Mouse (Mus musculus): ENCODE data around the gene Acsf2.

The Acsf2 gene

DNA sequence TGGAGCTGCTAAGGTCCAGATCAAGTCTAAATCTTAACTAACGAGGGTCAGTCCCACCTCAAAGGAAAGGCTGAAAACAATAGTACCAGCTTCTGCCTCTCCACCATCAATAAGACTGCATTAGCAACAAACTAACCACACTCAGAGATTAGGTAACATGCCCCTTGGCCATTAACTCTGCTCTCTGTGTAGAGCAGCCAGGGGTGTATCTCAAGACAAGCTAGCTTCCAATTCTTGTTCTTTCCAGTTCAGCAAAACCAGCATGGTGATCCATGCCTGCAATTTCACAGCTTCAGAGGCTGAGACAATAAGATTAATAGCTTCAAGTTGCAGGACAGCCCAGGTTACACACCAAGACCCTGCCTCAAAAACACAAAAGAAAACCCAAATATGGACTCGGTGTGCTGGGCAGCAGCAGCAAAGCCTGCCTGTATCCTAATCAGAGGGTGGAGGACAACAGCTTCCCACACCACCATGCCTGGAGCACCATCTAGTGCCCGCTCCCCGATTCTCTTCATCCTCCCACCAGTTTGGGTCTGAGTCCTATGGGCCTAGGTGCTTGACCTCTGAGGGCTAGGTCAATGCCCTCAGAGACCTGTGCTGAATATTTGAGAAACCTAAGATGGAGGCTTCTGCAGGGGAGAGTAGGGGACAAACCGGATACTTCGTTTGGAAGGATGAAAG, 3.1 kb downstream of the Acsf2 start:
- DNase-seq (ENCODE audit: low spot score), result no peak

DNA sequence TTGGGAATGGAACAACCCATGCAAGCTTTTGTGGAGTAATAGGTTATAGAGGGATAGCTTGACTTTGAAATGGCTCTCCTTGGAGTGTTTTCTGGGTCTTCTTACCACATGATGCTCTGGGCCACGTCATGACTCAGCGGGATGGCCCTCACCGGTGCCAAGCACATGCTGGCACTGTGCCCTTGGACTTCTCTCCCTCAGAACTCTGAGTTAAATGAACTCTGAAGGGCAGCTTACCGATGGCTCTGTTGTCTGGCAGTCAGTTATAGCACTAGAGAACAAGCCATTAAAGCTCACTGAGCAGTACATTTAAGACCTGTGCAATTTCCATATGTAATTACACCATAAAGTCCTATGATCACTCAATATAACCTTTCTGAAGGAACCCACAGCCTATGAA, 4.4 kb downstream of the Acsf2 start:
- DNase-seq (ENCODE audit: low spot score), result no peak

DNA sequence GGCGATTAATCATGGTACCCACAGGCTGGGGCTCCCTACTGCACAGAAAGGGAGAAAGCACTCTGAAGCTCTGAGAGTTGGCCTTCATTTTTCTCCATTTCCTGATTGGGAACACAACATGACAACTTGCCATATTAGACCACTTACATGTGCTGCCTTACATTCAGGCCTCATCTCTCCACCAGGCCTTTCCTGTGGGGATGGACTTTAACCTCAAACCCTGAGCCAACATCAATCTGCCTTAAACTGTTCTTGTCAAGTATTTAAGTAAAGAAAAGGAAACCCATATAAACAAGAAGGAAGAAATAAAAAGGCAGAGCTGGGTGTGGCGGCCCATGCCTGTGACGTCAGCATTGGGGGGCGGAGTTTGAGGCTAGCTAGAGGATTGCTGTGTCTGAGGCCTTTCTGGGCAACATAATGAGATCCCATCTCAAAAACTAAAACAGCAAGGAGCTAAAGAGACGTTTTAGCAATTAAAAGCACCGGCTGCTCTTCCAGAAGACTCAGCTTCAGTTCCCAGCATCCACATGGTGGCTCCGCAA, 5.3 kb downstream of the Acsf2 start:
- peak; percentile 40 for DNase-seq (ENCODE audit: low spot score)

DNA sequence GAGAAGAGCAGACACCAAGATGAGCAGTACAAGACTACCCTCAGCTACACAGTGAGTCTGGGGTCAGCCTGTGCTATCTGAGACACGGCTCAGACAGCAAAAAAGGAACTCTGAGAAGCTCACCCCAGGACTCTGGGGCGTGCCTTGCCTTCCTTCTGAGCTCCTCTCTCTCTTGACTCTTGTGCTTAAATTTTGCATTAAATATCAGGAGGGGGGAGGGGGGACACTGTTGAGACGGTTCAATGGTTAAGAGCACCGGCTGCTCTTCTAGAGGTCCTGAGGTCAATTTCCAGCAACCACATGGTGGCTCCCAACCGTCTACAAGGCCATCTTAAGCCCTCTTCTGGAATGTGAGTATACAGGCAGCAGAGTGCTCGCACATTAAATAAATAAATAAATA, 14.2 kb downstream of the Acsf2 start:
- DNase-seq (ENCODE audit: low spot score), result no peak

DNA sequence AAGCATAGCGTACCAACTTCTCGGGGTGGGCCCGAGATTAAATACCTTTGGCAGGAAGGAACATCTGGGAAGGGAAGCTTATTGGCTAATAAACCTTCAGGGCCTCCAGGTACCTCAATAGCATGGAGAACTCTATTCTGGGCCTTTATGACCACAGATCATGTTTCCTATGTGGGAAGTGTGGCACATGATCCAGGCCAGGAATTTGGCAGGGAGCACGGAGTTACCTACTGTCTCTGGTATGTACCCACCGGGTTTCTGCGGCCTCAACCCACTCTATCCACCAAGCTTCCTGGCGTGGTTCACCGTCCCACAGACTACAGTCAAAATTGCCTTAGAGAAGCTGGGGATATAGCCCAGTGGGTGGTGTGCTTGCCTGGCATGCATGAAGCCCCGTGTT, 16.6 kb downstream of the Acsf2 start:
- no peak for DNase-seq (ENCODE audit: low spot score)

DNA sequence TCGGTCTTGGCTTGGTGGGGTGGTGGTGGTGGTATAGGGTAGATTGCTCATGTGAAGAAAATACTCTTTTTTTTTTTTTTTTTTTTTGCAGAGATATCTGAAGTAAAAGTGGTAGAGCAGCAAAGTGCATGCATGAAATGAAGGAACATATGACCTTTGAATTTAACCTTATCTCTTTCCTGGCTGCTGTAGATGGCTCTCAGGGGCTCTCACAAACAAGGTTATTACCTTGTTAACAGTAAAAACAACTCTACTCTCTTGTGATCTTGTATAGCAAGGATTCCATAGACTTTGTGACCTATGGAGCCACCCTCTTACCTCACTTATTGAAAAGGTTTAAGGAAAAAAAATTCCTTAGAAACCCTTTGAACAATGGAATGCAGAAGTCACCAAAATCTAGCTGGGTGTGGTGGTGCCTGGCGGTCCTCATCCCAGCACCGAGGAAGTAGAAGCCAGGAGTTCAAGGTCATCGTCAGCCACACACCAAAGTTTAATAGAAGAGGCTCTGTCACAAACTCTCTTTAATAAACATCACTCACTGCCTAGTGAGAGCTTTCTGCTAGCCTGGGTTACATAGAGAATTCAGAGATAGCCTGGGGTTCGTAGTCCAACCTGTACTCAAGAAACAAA, 21.4 kb downstream of the Acsf2 start:
- DNase-seq (ENCODE audit: low spot score), result no peak

DNA sequence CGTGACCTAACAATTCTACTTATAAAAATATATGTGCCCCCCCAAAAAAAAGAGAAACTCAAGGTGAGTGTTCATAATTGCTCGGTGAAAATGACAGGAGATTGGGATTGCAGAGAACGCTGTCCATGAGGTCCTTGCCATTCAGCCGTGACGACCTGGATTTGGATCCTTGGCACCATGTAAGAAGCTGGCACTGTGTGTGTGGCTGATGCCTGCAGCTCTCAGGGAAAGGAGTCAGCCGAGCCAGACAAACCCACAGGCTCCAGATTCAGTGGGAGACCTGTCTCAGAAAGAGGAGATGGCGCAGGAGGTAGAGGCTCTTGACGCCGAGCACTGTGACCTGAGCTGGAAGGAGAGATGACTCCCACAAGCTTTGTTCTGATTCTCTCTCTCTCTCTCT, 25.3 kb downstream of the Acsf2 start:
- DNase-seq (ENCODE audit: low spot score), result no peak

DNA sequence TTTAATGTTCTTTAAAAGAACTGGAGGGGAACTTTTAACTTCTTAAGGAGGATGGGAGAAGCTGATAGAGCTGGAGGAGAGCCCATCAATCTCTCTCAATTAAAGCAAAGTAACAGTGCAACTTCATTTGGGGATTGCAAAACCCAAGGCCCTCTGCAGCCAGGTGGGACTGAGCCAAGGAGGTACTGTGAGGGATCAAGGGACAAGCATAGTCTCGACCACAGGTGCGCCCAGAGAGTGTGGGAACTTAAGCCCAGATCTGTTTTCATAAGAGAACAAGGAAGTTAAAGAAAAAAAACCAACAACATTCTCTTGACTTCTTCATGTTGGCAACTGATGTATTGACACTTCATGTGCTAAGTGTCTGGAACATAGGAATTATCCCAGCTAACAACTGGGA, 26.6 kb downstream of the Acsf2 start:
- no peak for DNase-seq (ENCODE audit: low spot score)

DNA sequence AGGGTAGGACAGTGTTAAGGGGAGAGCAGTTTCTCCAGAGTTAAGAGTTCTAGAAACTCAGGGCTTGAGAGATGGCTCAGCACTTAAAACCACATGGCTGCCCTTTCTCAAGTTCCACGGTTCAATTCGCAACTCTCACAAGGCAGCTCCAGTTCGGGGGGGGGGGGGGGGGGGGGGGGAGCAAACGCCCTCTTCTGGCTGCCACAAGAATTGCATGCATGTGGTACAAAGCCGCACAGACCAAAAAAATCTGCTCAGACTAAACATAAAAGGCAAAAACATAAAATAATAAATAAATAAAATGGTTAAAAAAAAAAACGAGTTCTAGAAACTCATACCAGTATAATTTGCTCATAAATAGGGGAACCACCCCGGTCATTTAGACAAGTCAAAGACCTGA, 27.1 kb downstream of the Acsf2 start:
- DNase-seq (ENCODE audit: low spot score), result no peak

DNA sequence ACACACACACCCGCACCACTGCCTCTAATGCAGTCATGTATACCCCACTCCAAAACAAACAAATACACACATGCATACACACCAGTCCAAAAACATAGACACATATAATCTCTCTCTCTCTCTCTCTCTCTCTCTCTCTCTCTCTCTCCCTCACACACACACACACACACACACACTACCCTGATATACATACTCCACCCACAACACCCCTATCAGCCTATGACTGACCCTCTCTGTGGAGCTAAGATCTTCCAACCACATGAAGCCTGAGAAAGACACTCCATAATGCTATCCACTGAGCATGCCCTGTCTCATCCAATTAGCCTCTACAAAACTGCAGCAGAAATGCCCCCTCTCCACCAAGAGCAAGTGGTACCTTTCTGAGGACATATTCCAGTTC, 29.8 kb downstream of the Acsf2 start:
- no peak for DNase-seq (ENCODE audit: low spot score)

DNA sequence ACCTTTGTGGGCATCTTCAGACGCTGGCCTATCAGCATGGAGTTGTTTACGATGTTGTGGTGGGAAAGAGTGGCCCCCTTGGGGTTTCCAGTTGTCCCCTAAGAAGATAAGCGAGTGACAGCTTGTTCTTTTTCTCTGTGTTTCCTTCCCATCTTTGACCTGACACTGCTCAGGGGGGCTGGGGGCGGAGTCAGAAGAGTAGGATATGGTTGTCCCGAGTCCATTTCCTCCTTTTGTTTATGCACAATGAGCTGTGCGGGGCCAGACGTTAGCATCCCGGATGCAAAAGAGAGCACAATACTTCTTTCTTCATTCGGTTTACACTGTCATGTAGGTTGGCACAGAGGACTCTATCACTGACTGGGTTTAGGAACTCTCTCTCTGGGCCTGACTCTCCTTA, 31.1 kb downstream of the Acsf2 start:
- no peak for DNase-seq (ENCODE audit: low spot score)

DNA sequence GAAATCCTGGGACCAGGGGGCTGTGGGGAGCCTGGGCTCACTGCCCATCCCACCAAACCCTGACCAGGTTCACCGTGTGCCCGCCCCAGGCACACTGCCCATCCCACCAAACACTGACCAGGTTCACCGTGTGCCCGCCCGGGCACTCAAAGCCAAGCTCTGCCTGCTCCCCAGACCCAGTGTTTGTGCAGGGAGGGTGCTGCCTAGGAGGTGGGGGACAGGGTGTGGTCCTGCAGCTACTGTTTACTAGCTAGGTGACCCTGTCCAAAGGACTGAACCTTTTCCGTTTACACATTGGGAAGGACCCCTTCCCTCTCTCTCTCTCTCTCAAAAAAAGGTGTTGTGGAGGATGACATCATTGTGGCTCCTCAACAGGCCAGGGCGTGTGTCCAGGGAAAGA, 34.3 kb downstream of the Acsf2 start:
- no peak for DNase-seq (ENCODE audit: low spot score)

DNA sequence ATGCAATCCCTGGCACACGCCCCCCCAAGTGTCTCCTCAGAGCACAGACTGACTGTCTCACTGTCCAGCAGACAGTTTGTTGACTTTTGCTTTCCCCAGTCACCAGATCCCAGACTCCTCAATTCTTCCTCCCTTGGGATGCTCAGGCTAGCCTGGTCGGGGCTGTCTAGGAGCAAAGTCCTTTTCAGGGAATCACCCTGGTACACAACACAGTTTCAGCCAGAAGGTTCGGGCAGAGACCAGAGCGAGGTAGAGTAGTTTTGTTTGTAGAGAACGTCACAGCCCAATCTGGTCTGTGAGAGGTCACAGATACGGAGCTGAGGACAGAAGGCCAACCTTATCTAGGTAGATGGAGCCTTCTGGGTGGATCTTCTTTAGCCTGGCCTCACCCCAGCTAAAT, 35.1 kb downstream of the Acsf2 start:
- DNase-seq (ENCODE audit: low spot score), result no peak

DNA sequence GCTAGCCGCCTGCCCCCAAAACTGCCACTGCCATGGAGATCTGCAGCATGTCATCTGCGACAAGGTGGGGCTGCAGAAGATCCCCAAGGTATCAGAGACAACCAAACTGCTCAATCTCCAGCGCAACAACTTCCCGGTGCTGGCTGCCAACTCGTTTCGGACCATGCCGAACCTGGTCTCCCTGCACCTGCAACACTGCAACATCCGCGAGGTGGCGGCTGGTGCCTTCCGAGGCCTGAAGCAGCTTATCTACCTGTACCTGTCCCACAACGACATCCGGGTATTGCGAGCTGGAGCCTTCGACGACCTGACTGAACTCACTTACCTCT, 36.6 kb downstream of the Acsf2 start:
- DNase-seq (ENCODE audit: low spot score), result no peak

DNA sequence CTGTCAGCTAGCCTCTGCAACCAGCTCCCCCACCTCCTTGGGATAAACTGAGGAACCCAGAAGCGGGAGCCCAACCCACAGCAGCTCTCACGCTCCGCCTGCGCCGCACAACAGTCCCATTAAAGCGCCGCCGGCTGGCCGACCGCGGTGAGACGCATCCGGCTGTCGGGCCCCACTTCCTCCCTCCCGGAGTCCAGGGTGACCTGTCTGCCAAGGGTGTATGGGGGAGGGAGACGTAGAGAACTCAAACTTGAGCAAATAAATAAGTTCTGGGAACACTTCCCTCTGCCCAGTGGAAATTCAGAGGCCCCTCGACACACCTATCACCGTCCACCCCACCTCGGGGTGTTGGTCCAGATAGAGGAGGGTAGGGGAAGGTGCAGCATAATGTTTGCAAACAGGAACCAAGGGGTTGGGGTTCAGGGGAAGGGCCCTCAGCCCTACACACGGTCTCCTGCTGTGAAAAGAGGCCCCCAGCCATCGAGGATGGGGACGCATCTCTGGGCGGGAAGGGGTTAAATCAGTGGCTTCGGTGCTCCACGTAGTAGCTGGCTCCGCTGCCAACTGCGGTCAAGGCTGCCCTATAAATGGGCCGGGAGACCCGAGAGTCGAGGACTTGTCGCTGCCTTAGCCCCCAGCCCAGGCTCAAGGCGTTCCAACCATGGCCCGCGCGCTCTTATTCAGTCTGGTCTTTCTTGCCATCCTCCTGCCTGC, 37.1 kb downstream of the Acsf2 start, which contains the start of gene Chad:
Gene Chad, plus strand, starts transcription at position 611 of the 714 bp plus-strand sequence.
- DNase-seq (ENCODE audit: low spot score), result no peak

DNA sequence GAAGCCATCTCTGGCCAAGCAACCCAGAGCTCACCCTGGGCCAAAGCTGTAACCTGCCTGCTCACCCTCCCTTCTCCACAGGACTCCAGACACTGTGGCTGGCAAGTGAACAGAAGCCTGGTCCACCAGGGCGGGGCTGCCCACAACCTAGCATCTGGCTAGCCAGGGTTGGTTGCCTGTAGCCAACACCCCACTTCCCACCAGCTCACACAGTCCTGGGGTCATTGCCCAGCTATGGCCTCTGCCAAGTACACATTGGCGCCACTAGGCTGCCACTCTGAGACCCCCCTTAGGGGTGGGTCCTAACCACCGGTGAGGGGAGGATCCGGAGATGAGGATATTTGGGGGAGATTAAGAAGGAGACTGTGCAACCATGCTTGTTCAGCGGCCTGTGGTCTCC, 37.9 kb downstream of the Acsf2 start:
- no peak for DNase-seq (ENCODE audit: low spot score)

DNA sequence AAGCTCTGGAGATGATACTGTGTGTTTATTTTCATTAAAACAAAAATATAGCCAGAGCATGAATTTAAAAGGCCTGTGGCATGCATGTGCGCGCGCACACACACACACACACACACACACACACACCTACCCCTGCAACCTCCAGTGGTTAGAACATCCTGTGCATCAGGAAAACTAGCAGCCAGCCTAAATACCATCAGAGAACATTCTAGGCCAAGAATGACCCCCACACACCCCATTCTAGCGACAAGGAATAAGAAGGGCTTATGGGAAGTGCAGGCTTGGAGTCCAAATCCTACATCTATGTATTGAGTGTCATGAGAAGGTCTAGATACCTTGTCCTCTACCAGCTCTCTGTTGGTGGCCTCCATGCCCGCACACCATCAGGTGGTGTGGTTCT, 38.3 kb downstream of the Acsf2 start:
- DNase-seq (ENCODE audit: low spot score), result no peak

DNA sequence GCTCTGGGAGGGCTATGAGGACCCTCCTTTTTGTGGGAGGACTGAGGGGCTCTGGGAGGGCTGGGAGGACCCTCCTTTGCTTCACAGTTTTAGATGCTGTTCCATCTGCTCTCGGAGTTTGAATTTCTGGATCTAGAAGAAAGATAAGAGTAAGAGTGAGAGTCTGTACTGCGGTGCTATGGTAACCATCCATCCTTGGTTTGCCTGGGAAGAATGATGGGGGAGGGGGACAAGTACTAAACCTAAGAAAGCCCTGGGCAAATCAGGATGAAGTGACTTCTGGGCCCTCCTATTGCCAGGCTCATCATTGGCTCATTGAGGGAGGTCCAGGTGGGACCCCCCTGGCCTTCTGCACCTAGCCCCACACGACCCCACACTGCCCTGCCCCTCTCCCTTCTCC, 43.4 kb downstream of the Acsf2 start:
- no peak for DNase-seq (ENCODE audit: low spot score)

DNA sequence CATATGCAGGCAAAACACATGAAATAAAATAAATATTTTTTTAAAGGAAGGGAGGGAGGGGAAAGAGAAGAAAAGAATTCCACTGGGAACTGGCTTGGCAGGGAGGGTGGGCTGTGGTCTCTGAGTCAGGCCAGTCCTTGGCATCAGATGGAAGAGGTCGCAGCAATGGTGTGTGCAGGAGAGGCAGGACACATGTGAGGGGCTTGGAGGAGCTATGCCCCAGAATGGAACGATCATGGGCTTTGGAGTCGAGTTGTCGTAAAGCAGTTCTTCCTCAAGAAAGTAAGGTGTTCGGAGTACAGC, 51.3 kb downstream of the Acsf2 start:
- no peak for DNase-seq (ENCODE audit: low spot score)

DNA sequence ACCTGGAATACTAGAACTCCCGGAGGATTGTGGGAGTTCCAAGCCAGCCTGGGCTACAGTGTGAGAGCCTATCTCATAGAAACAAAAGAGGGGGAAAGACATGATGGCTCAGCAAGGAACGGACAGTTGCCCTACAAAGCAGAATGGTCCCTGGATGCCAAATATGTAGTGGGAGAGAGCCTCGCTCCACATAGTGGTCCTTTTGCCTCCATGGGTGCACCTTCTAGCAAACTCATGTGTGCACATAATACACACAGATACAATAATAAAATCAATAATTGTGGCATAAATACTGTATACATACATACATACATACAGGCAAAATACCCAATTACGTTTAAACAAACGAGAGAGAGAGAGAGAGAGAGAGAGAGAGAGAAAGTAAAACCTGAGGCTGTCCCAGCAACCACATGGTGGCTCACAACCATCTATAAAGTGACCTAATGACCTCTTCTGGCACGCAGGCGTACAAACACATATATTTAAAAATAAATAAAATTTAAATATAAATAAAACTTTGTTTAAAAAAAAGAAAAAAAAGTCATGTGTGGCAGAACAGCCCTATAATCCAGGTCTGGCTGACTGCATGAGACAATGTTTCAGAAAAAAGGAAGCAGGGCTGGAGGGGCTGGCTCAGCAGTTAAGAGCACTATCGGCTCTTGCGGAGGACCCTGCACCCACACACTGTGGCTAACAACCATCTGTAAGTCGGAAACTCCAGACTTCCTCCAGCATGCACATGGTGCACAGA, 51.8 kb downstream of the Acsf2 start:
- DNase-seq (ENCODE audit: low spot score), result no peak

DNA sequence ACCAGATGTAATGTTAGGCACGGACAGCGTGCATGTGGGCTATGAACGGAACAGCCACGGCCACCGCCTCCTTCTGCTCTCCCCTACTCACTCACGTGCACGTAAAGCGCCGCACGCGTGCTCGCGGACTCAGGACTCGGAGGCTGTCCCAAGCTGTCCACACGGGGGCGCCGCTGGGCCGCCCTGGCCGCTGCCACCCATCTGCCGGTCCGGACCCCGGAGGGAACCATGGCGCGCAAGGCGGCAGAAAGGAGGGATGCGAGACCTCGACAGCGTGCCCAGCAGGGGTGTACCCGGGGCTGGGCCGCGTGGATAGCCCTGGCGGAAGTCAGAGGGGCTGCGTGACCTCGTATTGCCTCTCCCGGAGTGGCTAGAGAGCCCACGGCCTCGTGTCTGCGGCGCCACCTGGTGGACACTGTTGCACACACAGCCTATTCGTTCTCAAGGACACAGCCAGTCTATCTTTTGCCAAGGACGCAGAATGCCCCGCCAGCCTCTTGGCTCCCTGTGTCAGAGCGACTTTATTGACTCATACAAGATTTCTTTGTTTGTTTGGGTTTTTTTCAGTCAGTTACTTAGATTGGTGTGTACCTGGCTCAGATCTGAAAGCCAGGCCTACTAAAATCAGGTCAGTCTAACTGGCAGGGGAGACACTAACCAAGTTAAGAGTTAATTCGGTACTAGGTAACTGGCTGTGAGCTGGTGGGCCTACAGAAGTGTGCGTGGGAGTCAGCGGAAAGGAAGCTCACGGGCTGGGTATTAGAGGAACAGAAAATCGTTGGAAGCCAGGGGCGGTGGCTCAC, 52.6 kb downstream of the Acsf2 start, which contains the start of gene Rsad1:
Gene Rsad1, minus strand, starts transcription at position 368 of the 803 bp plus-strand sequence.
- DNase-seq (ENCODE audit: low spot score), result peak; percentile 86
